Mouse (Mus musculus): ENCODE results near the gene Zfp112.

DNA sequence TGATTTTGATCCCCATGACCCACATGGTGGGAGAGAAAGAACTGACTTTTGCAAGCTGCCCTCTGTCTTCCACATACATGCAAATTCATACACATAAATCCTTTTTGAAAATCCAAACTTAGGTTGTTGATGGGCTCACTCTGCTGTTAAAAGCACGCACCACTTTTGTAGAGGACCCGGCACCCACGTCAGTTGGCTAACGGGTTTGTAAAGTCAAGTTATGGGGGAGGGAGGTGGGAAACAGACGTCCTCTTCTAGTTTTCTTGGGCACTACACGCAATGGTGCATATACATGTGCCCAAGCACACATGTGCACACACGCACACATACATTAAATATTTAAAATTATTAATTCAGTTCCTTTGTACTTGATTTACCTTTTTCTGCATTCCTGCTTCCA is 1.3 kb upstream of the Zfp112 start:
- TF ChIP-seq CTCF (IDR thresholded peaks at IDR 0.05; ENCODE audit: borderline replicate concordance, extremely low read depth, insufficient read depth, insufficient read length) (no peak), POLR2A (IDR thresholded peaks at IDR 0.05; ENCODE audit: borderline replicate concordance, extremely low read depth, insufficient read depth, insufficient read length, poor library complexity, severe bottlenecking) (no peak)
